Mouse (Mus musculus) bone marrow, adult 2 months (tissue): ENCODE data around the gene Dnajb5. TPM values are rescaled to one million over a fixed set of nuclear protein-coding genes. Genes with fewer than 3 reads are reported as not detected.
A peak's percentile ranks its signal among the peaks of the same experiment; 100 is the strongest.
"Not testable (repeated sequence)": the region's sequence is repeated elsewhere in the genome, so short reads cannot be mapped to it uniquely, and the experiment has no call there.

Source experiments
- H3K27ac ChIP-seq: fragments of 200-500 bp; 2 replicates; pipeline ENCODE4 v1.5.1; 2012; ENCODE audit warnings: low read depth, mild to moderate bottlenecking, control low read depth, inconsistent platforms, low read length; ENCODE audit not compliant: control insufficient read depth, poor library complexity, insufficient read depth
- H3K4me1 ChIP-seq: fragments of 200-500 bp; 2 replicates; pipeline ENCODE4 v1.6.1; 2011; ENCODE audit warnings: low read length; ENCODE audit not compliant: control insufficient read depth, insufficient read depth
- H3K4me3 ChIP-seq: fragments of 200-500 bp; replicated peaks from 2 replicates; pipeline ENCODE3; 2011; ENCODE audit warnings: mild to moderate bottlenecking, low read depth, low read length, control low read depth; ENCODE audit not compliant: control insufficient read depth
- CTCF ChIP-seq: fragments of 200-500 bp; IDR thresholded peaks from 2 replicates; pipeline ENCODE4 v1.5.1; 2011; ENCODE audit warnings: low read length, control low read depth; ENCODE audit not compliant: control insufficient read depth, insufficient read depth
- POLR2A ChIP-seq: fragments of 200-500 bp; IDR thresholded peaks from 2 replicates; pipeline ENCODE4 v1.6.1; 2011; ENCODE audit warnings: low read depth, mild to moderate bottlenecking, control low read depth, low read length, borderline replicate concordance; ENCODE audit not compliant: control insufficient read depth
- WGBS: fragments of 180-500 bp; shearing (Covaris S2); methylation state at CpG from one replicate; pipeline ENCODE4 v1.1.7; 2018; 5-methylcytosine and 5-hydroxymethylcytosine counted together
- polyA plus RNA-seq: library from polyadenylated mRNA; stranded (reverse); fragments of >200 nt; gene quantifications from 2 replicates; pipeline ENCODE4 v1.2.4, GENCODE M21; 2011; ENCODE audit warnings: low replicate concordance; ENCODE audit not compliant: missing spikeins, insufficient read depth, insufficient read length

Gene Dnajb5
- polyA plus RNA-seq, 1 experiment: 2.8 TPM

- TF ChIP-seq CTCF (peak; percentile 17; the same call in 1 of the 2 replicates), POLR2A (no peak)
- Histone ChIP-seq H3K4me3 (no peak overlapping the region), H3K27ac (no peak overlapping the region), H3K4me1 (no peaks in the 10 kb centered on the region)
- WGBS: 14% methylated on average over 12 of the region's 12 CpGs
These were observed 15.6 kb downstream of the Dnajb5 start for GRCm38 (mm10) chr4:42965039-42965719.

GRCm38 (mm10) chr4:42969304-42969703 is 19.7 kb downstream of the Dnajb5 start, which contains the start of gene 1700022I11Rik:
Gene 1700022I11Rik (plus strand): TSS chr4:42969604.
- Histone ChIP-seq H3K4me1 (no peaks in the 10 kb centered on the region), H3K27ac (no peak within 1 kb of the TSS), H3K4me3 (no peak within 1 kb of the TSS)
- no peak for TF ChIP-seq POLR2A
- no peak for TF ChIP-seq CTCF
- 73% methylated on average over 4 of the region's 4 CpGs for WGBS

- TF ChIP-seq CTCF (no peak), POLR2A (no peak)
- H3K4me1 ChIP-seq: no peaks in the 10 kb centered on the region
- WGBS: 83% methylated on average over 4 of the region's 4 CpGs
- no peak overlapping the region for H3K27ac ChIP-seq
- no peak overlapping the region for H3K4me3 ChIP-seq
These were observed 23.3 kb downstream of the Dnajb5 start for GRCm38 (mm10) chr4:42972952-42973351.

- TF ChIP-seq CTCF (no peak), POLR2A (no peak)
- 78% methylated on average over 5 of the region's 5 CpGs for WGBS
- no peak overlapping the region for H3K4me3 ChIP-seq
- H3K4me1 ChIP-seq: no peaks in the 10 kb centered on the region
- H3K27ac ChIP-seq: no peak overlapping the region
These were observed 24.3 kb downstream of the Dnajb5 start for GRCm38 (mm10) chr4:42973868-42974267.

GRCm38 (mm10) chr4:42978062-42978461 is 28.4 kb downstream of the Dnajb5 start:
- Histone ChIP-seq H3K27ac (no peak overlapping the region), H3K4me3 (no peak overlapping the region), H3K4me1 (no peaks in the 10 kb centered on the region)
- WGBS: 81% methylated on average over 4 of the region's 4 CpGs
- no peak for TF ChIP-seq CTCF
- TF ChIP-seq POLR2A: no peak

- H3K4me3 ChIP-seq, H3K27ac ChIP-seq, H3K4me1 ChIP-seq: not testable (repeated sequence)
- 68% methylated on average over 8 of the region's 8 CpGs for WGBS
These were observed 30.9 kb downstream of the Dnajb5 start for GRCm38 (mm10) chr4:42980467-42980866.

GRCm38 (mm10) chr4:42988296-42988695 is 38.7 kb downstream of the Dnajb5 start:
- Histone ChIP-seq H3K4me3 (no peak overlapping the region), H3K27ac (no peak overlapping the region), H3K4me1 (no peaks in the 10 kb centered on the region)
- TF ChIP-seq CTCF: no peak
- no peak for TF ChIP-seq POLR2A
- 81% methylated on average over 1 of the region's 1 CpGs for WGBS

GRCm38 (mm10) chr4:42998022-42998421 is 48.4 kb downstream of the Dnajb5 start:
- Histone ChIP-seq H3K4me1 (no peaks in the 10 kb centered on the region; the same call in 1 of the 2 replicates), H3K27ac (no peak overlapping the region), H3K4me3 (no peak overlapping the region)
- WGBS: 34% methylated on average over 2 of the region's 2 CpGs
- no peak for TF ChIP-seq POLR2A
- no peak for TF ChIP-seq CTCF
